Mouse (Mus musculus) liver, adult 2 months (tissue): ENCODE data around the gene Csde1.

Experiments used
- CTCF ChIP-seq: fragments of 200-500 bp; IDR thresholded peaks from 2 replicates; pipeline ENCODE4 v1.5.1; 2011; ENCODE audit warnings: low read depth, low read length, control low read depth
- POLR2A ChIP-seq: fragments of 200-500 bp; IDR thresholded peaks from 2 replicates; pipeline ENCODE4 v1.6.1; 2011; ENCODE audit warnings: low read length, control low read depth; ENCODE audit not compliant: insufficient read depth; ENCODE audit errors: extremely low read depth

GRCm38 (mm10) chr3:103098662-103099061, 78.4 kb downstream of the Csde1 start:
- no peak for TF ChIP-seq CTCF
- TF ChIP-seq POLR2A: no peak
